9 mouse cellular contexts compared by ENCODE assay signal in genomic region chr16:52060100-52060719, GRCm38 (mm10). TPM values are rescaled to one million over a fixed set of nuclear protein-coding genes. Genes with fewer than 3 reads are reported as not detected.
A peak's percentile ranks its signal among the peaks of the same experiment; 100 is the strongest.
DNase-seq lines count a peak whose midpoint lies in the region; ATAC-seq lines count a peak whose summit lies in the region.
"Had no signal": no experiment of that assay in that cellular context is flagged by ENCODE, and none has a peak within 500 bp of the region (broad histone marks: within the 10 kb centered on the region; RNA-seq: fewer than 3 reads in every experiment).

No protein-coding gene starts in this region.

- no peak overlapping the region for H3K27ac ChIP-seq in hindbrain, embryonic 10.5 days
- H3K27ac ChIP-seq: limb, embryonic 12.5 days had no signal

- ATAC-seq in common myeloid progenitor, adult 5-6 weeks (replicated peaks; ENCODE audit: low read depth, poor library complexity, severe bottlenecking), result peak; percentile 75

- H3K9me3 ChIP-seq in hindbrain, embryonic 10.5 days, result no peaks in the 10 kb centered on the region
- H3K9me3 ChIP-seq: limb, embryonic 12.5 days had no signal

- WGBS in hindbrain, embryonic 10.5 days, result 86% methylated on average over 17 of the region's 17 CpGs

- peaks cover 1% of the 10 kb centered on the region; the same call in 1 of the 2 replicates for H3K36me3 ChIP-seq in splenic B cell, adult 2 months (ENCODE audit: control insufficient read depth, insufficient read depth, low read length, poor library complexity, severe bottlenecking)
- peaks cover 32% of the 10 kb centered on the region for H3K36me3 ChIP-seq in hindbrain, embryonic 10.5 days

- H3K4me1 ChIP-seq in hindbrain, embryonic 10.5 days (replicated peaks), result peaks cover 34% of the 10 kb centered on the region

- peak; percentile 33 to 53 for DNase-seq in layer of hippocampus, adult 18-20 months (ENCODE audit: low spot score in 2 of 2)
- DNase-seq in layer of hippocampus, postnatal 10 days (ENCODE audit: low spot score in 2 of 2), result no peak
- DNase-seq in induced T-regulatory cell, adult 2 months (ENCODE audit: low read depth), result peak; percentile 97
- peak; percentile 81 for DNase-seq in lung, postnatal 25 days (ENCODE audit: low spot score)
- peak; percentile 96 for DNase-seq in splenic B cell, adult 2 months (ENCODE audit: low read depth, low spot score)
- DNase-seq in adrenal gland, postnatal 25 days, result no peak
- DNase-seq in hindbrain, embryonic 10.5 days (ENCODE audit: low spot score), result no peak

- H3K27me3 ChIP-seq in splenic B cell, adult 2 months (ENCODE audit: control insufficient read depth, insufficient read depth, low read length, poor library complexity, severe bottlenecking), result no peaks in the 10 kb centered on the region
- no peaks in the 10 kb centered on the region for H3K27me3 ChIP-seq in hindbrain, embryonic 10.5 days (ENCODE audit: insufficient read depth, poor library complexity, severe bottlenecking)
- H3K27me3 ChIP-seq: limb, embryonic 12.5 days had no signal

- no peak overlapping the region for H3K4me3 ChIP-seq in hindbrain, embryonic 10.5 days
- H3K4me3 ChIP-seq: limb, embryonic 12.5 days had no signal

RNA-seq across cellular contexts. Expression of gene Cblb, which starts 29.2 kb away (rescaled TPM):
- 10 to 100 TPM; 35.2 to 35.3 TPM for total RNA-seq in layer of hippocampus, adult 18-20 months (2021)
- 10 to 100 TPM; 28.0 to 31.3 TPM for total RNA-seq in layer of hippocampus, postnatal 10 days (2021)
- total RNA-seq in common myeloid progenitor, adult 5-6 weeks (2017), result 14.8 and 15.2 TPM in 2 replicates
- 28.5 and 29.7 TPM in 2 replicates for total RNA-seq in adrenal gland, postnatal 25 days (2021)
- 34.8 and 42.6 TPM in 2 replicates for polyA plus RNA-seq in hindbrain, embryonic 10.5 days (2016; fragmentation: Nextera tagmentation; extraction: Ambion mirVana)

Comparison
In these comparisons a context has a peak if more than half of its experiments do, and no peak if none do; other contexts are left out.
1. DNase-seq: peak in layer of hippocampus, adult 18-20 months (2 of 2), induced T-regulatory cell, adult 2 months (single experiment), lung, postnatal 25 days (single experiment) and splenic B cell, adult 2 months (single experiment); none in layer of hippocampus, postnatal 10 days (0 of 2), adrenal gland, postnatal 25 days (single experiment) and hindbrain, embryonic 10.5 days (single experiment).